Mouse (Mus musculus) midbrain, postnatal 0 days (tissue): ENCODE data around the gene Slc7a1. TPM values are rescaled to one million over a fixed set of nuclear protein-coding genes. Genes with fewer than 3 reads are reported as not detected.
A peak's percentile ranks its signal among the peaks of the same experiment; 100 is the strongest.

Experiments
- ATAC-seq: fragments of 200-750 bp; cut with Nextera tagmentation; 2 replicates; pipeline ENCODE4 v1.8.0; 2017; ENCODE audit warnings: moderate number of reproducible peaks, mild to moderate bottlenecking, moderate TSS enrichment, moderate library complexity; ENCODE audit not compliant: low FRiP score
- DNase-seq: peaks from one replicate; pipeline ENCODE4 v3.0.0-alpha.2; 2015; ENCODE audit warnings: low spot score
- H3K27ac ChIP-seq: fragments of 300-500 bp; sonication (generic); 2 replicates; pipeline ENCODE4 v1.5.1; 2014; ENCODE audit warnings: low read depth, mild to moderate bottlenecking, low read length, mixed read lengths
- H3K27me3 ChIP-seq: fragments of 300-500 bp; sonication (generic); 2 replicates; pipeline ENCODE4 v1.6.1; 2014; ENCODE audit warnings: low read length, control low read depth, mixed read lengths; ENCODE audit not compliant: insufficient read depth
- H3K36me3 ChIP-seq: fragments of 300-500 bp; sonication (generic); 2 replicates; pipeline ENCODE4 v1.6.1; 2014; ENCODE audit warnings: low read length, control low read depth, mixed read lengths; ENCODE audit not compliant: insufficient read depth
- H3K4me1 ChIP-seq: fragments of 300-500 bp; sonication (generic); 2 replicates; pipeline ENCODE4 v1.6.1; 2014; ENCODE audit warnings: mild to moderate bottlenecking, control low read depth, antibody characterized with exemption, low read length, mixed read lengths; ENCODE audit not compliant: insufficient read depth
- H3K4me2 ChIP-seq: fragments of 300-500 bp; sonication (generic); 2 replicates; pipeline ENCODE4 v1.6.1; 2014; ENCODE audit warnings: low read depth, mild to moderate bottlenecking, low read length, mixed read lengths; ENCODE audit not compliant: poor library complexity, severe bottlenecking
- H3K4me3 ChIP-seq: fragments of 300-500 bp; sonication (generic); 2 replicates; pipeline ENCODE4 v1.5.1; 2014; ENCODE audit warnings: low read depth, mild to moderate bottlenecking, low read length, moderate library complexity
- H3K9ac ChIP-seq: fragments of 300-500 bp; sonication (generic); replicated peaks from 2 replicates; pipeline ENCODE4 v1.6.1; 2014; ENCODE audit warnings: mild to moderate bottlenecking, low read length, moderate library complexity, mixed read lengths; ENCODE audit not compliant: poor library complexity, severe bottlenecking
- H3K9me3 ChIP-seq: fragments of 300-500 bp; sonication (generic); 2 replicates; pipeline ENCODE4 v1.6.1; 2016; ENCODE audit warnings: low read length, control low read depth
- CTCF ChIP-seq: IDR thresholded peaks from 2 replicates; pipeline ENCODE4 v1.5.1; 2016; ENCODE audit warnings: antibody characterized with exemption, mild to moderate bottlenecking
- WGBS: fragments of 180-500 bp; shearing (Covaris S2); extraction: QIAGEN DNeasy Blood & Tissue Kit; methylation state at CpG from one replicate; pipeline ENCODE4 v1.1.7; 2014; 5-methylcytosine and 5-hydroxymethylcytosine counted together
- polyA plus RNA-seq: library from polyadenylated mRNA; unstranded; fragments of >200 nt; fragmentation: Nextera tagmentation; extraction: Ambion mirVana; gene quantifications from 2 replicates; pipeline ENCODE4 v1.2.1, GENCODE M21; 2015
- total RNA-seq: library from RNA; depleted of rRNA; stranded (reverse); fragments of >200 nt; gene quantifications from 2 replicates; pipeline ENCODE4 v1.2.3, GENCODE M21; 2014; rRNA removed

Gene Slc7a1
- total RNA-seq: 49.8 and 73.3 TPM in 2 replicates
- polyA plus RNA-seq: 26.2 and 33.8 TPM in 2 replicates

GRCm38 (mm10) chr5:148399660-148400443 lies at the start of gene Slc7a1:
Gene Slc7a1, minus strand, starts transcription at chr5:148399904.
- no peaks in the 10 kb centered on the region for H3K9me3 ChIP-seq
- peak within 1 kb of the TSS; percentile 79 for H3K27ac ChIP-seq
- peak; percentile 93 for ATAC-seq
- H3K4me2 ChIP-seq: peak within 1 kb of the TSS; percentile 84
- WGBS: 2% methylated on average over 52 of the region's 52 CpGs
- peak within 1 kb of the TSS; percentile 81 for H3K9ac ChIP-seq
- TF ChIP-seq CTCF: peak; percentile 7; the same call in 1 of the 2 replicates
- H3K36me3 ChIP-seq: no peaks in the 10 kb centered on the region
- H3K27me3 ChIP-seq: no peaks in the 10 kb centered on the region
- DNase-seq: peak; percentile 87
- H3K4me3 ChIP-seq: peak within 1 kb of the TSS; percentile 77
- H3K4me1 ChIP-seq: no peaks in the 10 kb centered on the region

GRCm38 (mm10) chr5:148444974-148445373 lies 45.3 kb upstream of the Slc7a1 start:
- Histone ChIP-seq H3K4me2 (no peak overlapping the region), H3K9me3 (no peaks in the 10 kb centered on the region), H3K27ac (no peak overlapping the region), H3K9ac (no peak overlapping the region), H3K36me3 (no peaks in the 10 kb centered on the region), H3K4me3 (no peak overlapping the region), H3K4me1 (no peaks in the 10 kb centered on the region), H3K27me3 (no peaks in the 10 kb centered on the region)
- DNase-seq: no peak
- no peak for ATAC-seq
- WGBS: 83% methylated on average over 2 of the region's 2 CpGs
- peak; percentile 38 for TF ChIP-seq CTCF

GRCm38 (mm10) chr5:148443734-148444133 lies 44.0 kb upstream of the Slc7a1 start:
- DNase-seq (peak; percentile 58), ATAC-seq (no peak)
- no peak overlapping the region for H3K4me3 ChIP-seq
- H3K4me2 ChIP-seq: no peak overlapping the region
- no peak overlapping the region for H3K27ac ChIP-seq
- H3K4me1 ChIP-seq: no peaks in the 10 kb centered on the region
- no peaks in the 10 kb centered on the region for H3K27me3 ChIP-seq
- H3K9ac ChIP-seq: no peak overlapping the region
- H3K36me3 ChIP-seq: no peaks in the 10 kb centered on the region
- TF ChIP-seq CTCF: no peak
- 75% methylated on average over 5 of the region's 5 CpGs for WGBS
- no peaks in the 10 kb centered on the region for H3K9me3 ChIP-seq

GRCm38 (mm10) chr5:148435660-148436059 lies 36.0 kb upstream of the Slc7a1 start:
- H3K4me2 ChIP-seq: no peak overlapping the region
- DNase-seq (no peak), ATAC-seq (no peak)
- H3K27me3 ChIP-seq: no peaks in the 10 kb centered on the region
- H3K4me1 ChIP-seq: no peaks in the 10 kb centered on the region
- no peak for TF ChIP-seq CTCF
- no peak overlapping the region for H3K4me3 ChIP-seq
- WGBS: 72% methylated on average over 3 of the region's 3 CpGs
- H3K27ac ChIP-seq: no peak overlapping the region
- H3K9me3 ChIP-seq: no peaks in the 10 kb centered on the region
- H3K9ac ChIP-seq: no peak overlapping the region
- no peaks in the 10 kb centered on the region for H3K36me3 ChIP-seq

- no peak for DNase-seq
- H3K27ac ChIP-seq: no peak overlapping the region
- no peaks in the 10 kb centered on the region for H3K36me3 ChIP-seq
- no peak for TF ChIP-seq CTCF
- ATAC-seq: no peak
- no peaks in the 10 kb centered on the region for H3K9me3 ChIP-seq
- H3K9ac ChIP-seq: no peak overlapping the region
- H3K27me3 ChIP-seq: no peaks in the 10 kb centered on the region
- no peak overlapping the region for H3K4me3 ChIP-seq
- 84% methylated on average over 5 of the region's 5 CpGs for WGBS
- H3K4me2 ChIP-seq: no peak overlapping the region
- no peaks in the 10 kb centered on the region for H3K4me1 ChIP-seq
These were observed 32.4 kb upstream of the Slc7a1 start for GRCm38 (mm10) chr5:148432121-148432520.

- Histone ChIP-seq H3K27ac (no peak overlapping the region), H3K9ac (no peak overlapping the region), H3K36me3 (no peaks in the 10 kb centered on the region), H3K4me1 (no peaks in the 10 kb centered on the region), H3K4me2 (no peak overlapping the region), H3K9me3 (no peaks in the 10 kb centered on the region), H3K27me3 (no peaks in the 10 kb centered on the region), H3K4me3 (no peak overlapping the region)
- no peak for DNase-seq
- TF ChIP-seq CTCF: no peak
- 85% methylated on average over 4 of the region's 4 CpGs for WGBS
- no peak for ATAC-seq
These were observed 29.1 kb upstream of the Slc7a1 start for GRCm38 (mm10) chr5:148428846-148429245.
